Mouse (Mus musculus) left cerebral cortex, adult 2 months (tissue): Measurements from ENCODE around the gene Nxpe4. TPM values are rescaled to one million over a fixed set of nuclear protein-coding genes. Genes with fewer than 3 reads are reported as not detected.
"Not testable (repeated sequence)": the region's sequence is repeated elsewhere in the genome, so short reads cannot be mapped to it uniquely, and the experiment has no call there.

Experiments
- DNase-seq, 2 experiments: peaks; one replicate each; pipeline ENCODE4 v3.0.0; 2021 to 2022; ENCODE audit warnings: low spot score in 2 of 2, mixed read lengths in 1 of 2; ENCODE audit errors: extremely low spot score in 1 of 2
- H3K27ac ChIP-seq: fragments of 200-600 bp; 2 replicates; pipeline ENCODE4 v1.8.1; 2022
- H3K4me3 ChIP-seq: fragments of 200-600 bp; 2 replicates; pipeline ENCODE4 v1.8.1; 2022
- CTCF ChIP-seq: fragments of 200-600 bp; IDR thresholded peaks from 2 replicates; pipeline ENCODE4 v1.8.1; 2022; ENCODE audit warnings: antibody characterized with exemption, mild to moderate bottlenecking, moderate library complexity
- intact Hi-C: fragments of 180-260 bp; cut with DNase I; formaldehyde crosslinking; loops from one replicate; pipeline ENCODE4 v1.15.1; 2025
- long read RNA-seq, 2 experiments: library from polyadenylated mRNA; stranded (forward); transcript quantifications; one replicate each; pipeline ENCODE4 v2.0.0; 2021; ENCODE audit warnings: borderline mapping rate in 2 of 2
- total RNA-seq, 2 experiments: library from RNA; stranded (reverse); gene quantifications; 2 replicates each; pipeline ENCODE4 v1.2.3; 2021

Gene Nxpe4
- 10 to 100 TPM; 10.8 to 13.5 TPM for total RNA-seq
- long read RNA-seq, experiment 1, partial matches to known transcripts: 3 of 18 reads
- long read RNA-seq, experiment 1, other reads (novel, unspliced or antisense): 15 of 18 reads
- long read RNA-seq, experiment 2, partial matches to known transcripts: 1 of 11 reads
- long read RNA-seq, experiment 2, other reads (novel, unspliced or antisense): 9 of 11 reads

DNA sequence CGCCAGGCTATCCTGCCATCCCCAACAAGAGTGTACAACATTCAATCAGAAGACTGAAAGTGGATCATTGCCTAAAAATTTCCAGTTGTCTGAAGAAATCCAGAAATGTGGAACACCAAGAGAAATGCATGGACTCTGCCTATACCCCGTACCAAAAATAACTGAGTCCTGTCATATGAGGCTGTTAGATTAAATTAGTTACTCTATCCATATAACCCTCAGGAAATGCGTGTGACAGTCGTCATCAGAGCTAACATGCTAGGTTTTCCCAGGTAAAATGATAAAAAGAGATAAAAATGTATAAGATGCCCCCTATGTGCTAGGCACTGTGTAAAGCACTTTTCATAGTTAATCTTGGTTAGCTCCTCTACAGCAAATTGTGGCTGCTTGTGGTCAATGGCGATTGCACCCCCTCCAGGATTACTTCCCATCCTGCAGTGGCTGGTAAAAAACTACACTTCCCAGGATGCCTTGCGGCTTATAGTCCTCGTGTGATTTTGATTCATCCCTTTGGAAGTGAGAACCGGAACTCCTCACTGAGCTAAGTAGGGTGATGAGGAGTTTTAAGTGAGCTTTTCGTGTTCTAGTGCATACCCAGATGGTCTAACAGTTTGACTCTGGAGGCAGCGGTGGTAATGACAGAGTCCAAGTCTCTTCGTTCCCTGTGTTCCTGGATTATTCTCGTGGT is at the start of gene Nxpe4:
Nxpe4 (plus strand) TSS at position 519 of the 688 bp plus-strand sequence.
- H3K4me3 ChIP-seq: peak within 1 kb of the TSS; percentile 53
- intact Hi-C loops: loop anchor here (5.0 kb wide), 1 partner anchor 89 kb away; no protein-coding TSS in a partner anchor
- DNase-seq: peak; percentile 84
- peak; percentile 63 for TF ChIP-seq CTCF
- H3K27ac ChIP-seq: peak within 1 kb of the TSS; percentile 65

DNA sequence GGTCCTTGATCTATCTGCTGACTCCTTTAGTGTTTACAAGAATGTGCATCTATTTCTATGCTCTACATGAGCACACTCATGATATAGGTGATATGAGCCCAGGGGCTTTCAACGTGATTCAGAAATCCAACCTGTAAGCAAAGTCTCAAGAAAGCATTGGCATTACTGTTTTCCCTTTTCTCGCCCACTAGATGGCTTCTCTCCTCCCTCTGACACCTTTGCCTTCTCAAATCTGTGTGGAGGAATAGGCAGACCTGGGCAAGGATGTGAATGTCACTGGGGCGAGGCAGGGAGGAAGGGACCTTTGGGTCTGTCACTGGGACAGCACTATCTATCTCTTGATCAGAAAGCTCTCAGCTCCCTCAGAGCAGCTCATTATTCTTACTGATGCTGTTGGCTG is 35.0 kb upstream of the Nxpe4 start:
- H3K4me3 ChIP-seq: no peak overlapping the region
- intact Hi-C loops: no loop called here
- TF ChIP-seq CTCF: peak; percentile 19
- H3K27ac ChIP-seq: no peak overlapping the region
- no peak for DNase-seq

GRCm38 (mm10) chr9:48137507-48137906 is 24.3 kb upstream of the Nxpe4 start:
- Histone ChIP-seq H3K27ac (no peak overlapping the region), H3K4me3 (no peak overlapping the region)
- intact Hi-C loops: no loop called here
- TF ChIP-seq CTCF: no peak
- no peak for DNase-seq

DNA sequence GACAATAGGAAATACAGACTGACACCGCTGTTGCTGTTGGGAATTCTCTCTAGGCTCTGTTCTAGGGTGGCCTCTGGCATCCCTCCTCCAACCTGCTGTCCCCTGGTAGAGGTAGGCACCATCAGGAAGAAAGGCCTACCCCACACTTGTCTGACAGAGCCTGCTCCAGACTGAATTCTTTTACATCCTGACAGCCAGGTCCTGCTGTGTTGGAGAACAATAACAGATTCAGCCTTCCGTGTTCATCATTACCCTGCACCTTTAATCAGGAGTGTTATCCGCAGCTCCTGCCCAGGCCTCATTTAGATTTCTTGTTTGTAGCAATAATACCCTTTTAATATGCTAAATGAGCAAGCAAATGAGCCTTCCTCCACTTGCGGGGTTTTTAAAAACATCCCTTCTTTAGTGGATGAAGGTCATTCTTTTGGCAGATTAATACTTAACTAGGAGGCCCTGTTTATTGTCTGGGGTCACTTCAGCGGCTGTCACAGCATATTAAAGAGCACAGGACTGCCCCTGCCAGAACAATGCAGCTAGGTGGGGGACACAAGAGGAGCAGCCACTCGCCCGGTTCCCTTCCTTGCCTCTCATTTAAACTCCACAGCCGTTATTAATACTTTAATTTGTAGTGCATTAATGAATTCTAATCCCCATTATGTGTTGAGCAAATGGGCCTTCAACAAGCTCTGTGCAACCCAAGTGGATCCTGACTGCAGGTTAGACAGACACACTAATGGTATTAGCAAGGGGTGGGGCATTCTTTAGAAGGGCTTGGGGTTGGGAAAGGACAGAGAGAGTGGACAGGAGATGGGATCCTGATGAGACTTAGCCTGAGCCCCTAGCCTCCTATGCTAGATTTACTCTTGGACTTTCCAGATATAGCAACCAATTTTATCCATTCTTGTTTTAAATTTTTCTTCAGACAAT is 21.1 kb upstream of the Nxpe4 start:
- TF ChIP-seq CTCF: no peak
- Histone ChIP-seq H3K4me3 (no peak overlapping the region), H3K27ac (no peak overlapping the region)
- no peak for DNase-seq
- intact Hi-C loops: no loop called here

- no peak for DNase-seq
- intact Hi-C loops: no loop called here
- no peak for TF ChIP-seq CTCF
- H3K4me3 ChIP-seq: no peak overlapping the region
- no peak overlapping the region for H3K27ac ChIP-seq
These were observed 19.2 kb upstream of the Nxpe4 start for GRCm38 (mm10) chr9:48142646-48143045.

DNA sequence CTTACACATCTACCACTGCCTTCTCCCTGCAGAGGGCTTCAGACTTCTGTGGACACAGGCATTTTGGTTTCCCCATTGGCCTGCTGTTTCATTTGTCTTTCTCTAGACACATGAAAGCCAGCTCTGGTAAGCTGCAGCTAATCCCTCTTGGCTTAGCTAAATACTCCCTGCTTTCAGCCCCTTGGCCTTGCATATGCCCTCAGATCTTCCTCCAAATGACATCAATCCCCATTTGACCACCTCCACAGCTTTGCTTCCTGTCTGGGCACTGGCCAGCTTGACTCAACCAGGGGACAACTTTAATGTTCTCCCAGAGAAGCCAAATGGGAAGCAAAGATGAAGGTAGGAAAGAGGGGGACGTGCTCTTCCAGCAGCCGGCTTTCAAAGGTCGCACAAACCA is 15.1 kb upstream of the Nxpe4 start:
- intact Hi-C loops: no loop called here
- Histone ChIP-seq H3K27ac (no peak overlapping the region), H3K4me3 (no peak overlapping the region)
- no peak for TF ChIP-seq CTCF
- DNase-seq: no peak

GRCm38 (mm10) chr9:48166531-48166930 is 4.7 kb downstream of the Nxpe4 start:
- DNase-seq, H3K27ac ChIP-seq, intact Hi-C loops, H3K4me3 ChIP-seq: not testable (repeated sequence)

- intact Hi-C loops: loop anchor here (1.0 to 5.0 kb wide), 2 partner anchors 82 to 319 kb away; no protein-coding TSS in a partner anchor
These were observed 14.9 kb downstream of the Nxpe4 start for GRCm38 (mm10) chr9:48176764-48177163.

GRCm38 (mm10) chr9:48181300-48181699 is 19.5 kb downstream of the Nxpe4 start:
- no peak for TF ChIP-seq CTCF
- peak overlapping the region; percentile 69 for H3K27ac ChIP-seq
- intact Hi-C loops: loop anchor here (5.0 kb wide), 1 partner anchor 109 kb away; no protein-coding TSS in a partner anchor
- no peak overlapping the region for H3K4me3 ChIP-seq
- peak in 1 of 2 experiments; percentile 22 for DNase-seq

More at GRCm38 (mm10) chr9:48176764-48177163, 14.9 kb downstream of the Nxpe4 start:
- no peak overlapping the region for H3K27ac ChIP-seq
- no peak for DNase-seq
- peak; percentile 55 for TF ChIP-seq CTCF
- no peak overlapping the region for H3K4me3 ChIP-seq

DNA sequence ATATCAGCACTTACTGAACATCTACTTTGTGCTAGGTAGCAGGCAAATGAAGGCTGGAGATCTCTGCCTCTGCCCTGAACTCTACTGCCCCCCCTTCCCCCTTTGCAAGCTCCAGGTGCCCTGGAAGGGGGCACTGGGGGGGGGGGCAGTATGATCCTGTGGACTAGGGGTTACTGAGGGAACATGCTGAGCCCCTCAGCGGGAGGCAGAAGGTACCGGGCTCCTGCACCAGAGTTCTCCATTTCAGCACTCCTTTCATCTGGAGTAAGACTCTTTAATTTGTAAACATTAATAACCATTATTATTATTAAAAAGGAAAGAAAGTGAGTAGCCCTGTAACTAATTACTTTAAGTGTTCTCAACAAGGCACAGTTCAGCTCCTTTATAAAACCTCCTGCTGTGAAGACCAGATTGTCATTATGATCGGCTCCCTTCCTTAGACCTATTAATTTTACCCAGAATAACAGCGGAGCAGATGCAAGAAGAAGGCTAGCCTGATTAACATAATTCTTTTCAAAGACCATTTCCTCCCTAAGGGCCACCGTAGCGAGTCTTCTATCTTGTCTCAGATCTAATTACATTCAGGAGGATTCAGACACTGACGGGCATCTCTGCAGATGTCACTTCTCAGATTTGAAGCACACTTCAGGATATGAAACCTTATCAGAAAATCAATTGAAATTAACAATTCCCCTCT is 21.0 kb downstream of the Nxpe4 start:
- no peak for DNase-seq
- no peak for TF ChIP-seq CTCF
- H3K4me3 ChIP-seq: no peak overlapping the region
- intact Hi-C loops: loop anchor here (5.0 kb wide), 1 partner anchor 111 kb away; no protein-coding TSS in a partner anchor
- H3K27ac ChIP-seq: no peak overlapping the region; the same call in none of the 2 replicates

- H3K27ac ChIP-seq: no peak overlapping the region
- no peak for TF ChIP-seq CTCF
- no peak overlapping the region for H3K4me3 ChIP-seq
- intact Hi-C loops: loop anchor here (5.0 kb wide), 1 partner anchor 112 kb away; no protein-coding TSS in a partner anchor
- peak in 1 of 2 experiments; percentile 16 for DNase-seq
These were observed 22.5 kb downstream of the Nxpe4 start for GRCm38 (mm10) chr9:48184319-48184718.
